Mouse (Mus musculus) lung, embryonic 16.5 days (tissue): ENCODE measurements around the gene Cyp2w1. TPM values are rescaled to one million over a fixed set of nuclear protein-coding genes. Genes with fewer than 3 reads are reported as not detected.
A peak's percentile ranks its signal among the peaks of the same experiment; 100 is the strongest.

Experiments
- ATAC-seq: fragments of 200-750 bp; cut with Nextera tagmentation; 2 replicates; pipeline ENCODE4 v1.8.0; 2017; ENCODE audit warnings: low read depth, mild to moderate bottlenecking, moderate library complexity
- H3K27ac ChIP-seq: fragments of 300-500 bp; sonication (generic); 2 replicates; pipeline ENCODE4 v1.5.1; 2014; ENCODE audit warnings: mild to moderate bottlenecking, control low read depth, low read length
- H3K27me3 ChIP-seq: fragments of 300-500 bp; sonication (generic); 2 replicates; pipeline ENCODE4 v1.6.1; 2014; ENCODE audit warnings: low read depth, low read length, mixed read lengths; ENCODE audit not compliant: control insufficient read depth, insufficient read depth
- H3K36me3 ChIP-seq: fragments of 300-500 bp; sonication (generic); 2 replicates; pipeline ENCODE4 v1.6.1; 2014; ENCODE audit warnings: low read length; ENCODE audit not compliant: control insufficient read depth, insufficient read depth
- H3K4me1 ChIP-seq: fragments of 300-500 bp; sonication (generic); replicated peaks from 2 replicates; pipeline ENCODE4 v1.6.1; 2014; ENCODE audit warnings: low read length, mixed read lengths; ENCODE audit not compliant: control insufficient read depth, insufficient read depth
- H3K4me2 ChIP-seq: fragments of 300-500 bp; sonication (generic); 2 replicates; pipeline ENCODE4 v1.6.1; 2014; ENCODE audit warnings: low read depth, low read length, control low read depth
- H3K4me3 ChIP-seq: fragments of 300-500 bp; sonication (generic); 2 replicates; pipeline ENCODE4 v1.5.1; 2014; ENCODE audit warnings: mild to moderate bottlenecking, low read length, control low read depth
- H3K9ac ChIP-seq: fragments of 300-500 bp; sonication (generic); 2 replicates; pipeline ENCODE4 v1.6.1; 2014; ENCODE audit warnings: low read length, control low read depth
- H3K9me3 ChIP-seq: fragments of 300-500 bp; sonication (generic); 2 replicates; pipeline ENCODE4 v1.6.1; 2016; ENCODE audit warnings: low read length; ENCODE audit not compliant: control insufficient read depth
- WGBS: fragments of 180-500 bp; shearing (Covaris S2); extraction: QIAGEN DNeasy Blood & Tissue Kit; methylation state at CpG from one replicate; pipeline ENCODE4 v1.1.7; 2014; 5-methylcytosine and 5-hydroxymethylcytosine counted together
- polyA plus RNA-seq: library from polyadenylated mRNA; unstranded; fragments of >200 nt; fragmentation: Nextera tagmentation; extraction: Ambion mirVana; gene quantifications from 2 replicates; pipeline ENCODE4 v1.2.1, GENCODE M21; 2015

The Cyp2w1 gene
- polyA plus RNA-seq, 1 experiment from 2014 or later, result 0.18 TPM

GRCm38 (mm10) chr5:139338891-139339290 lies 13.5 kb upstream of the Cyp2w1 start:
- Histone ChIP-seq H3K4me3 (no peak overlapping the region), H3K27ac (no peak overlapping the region), H3K36me3 (peaks cover 42% of the 10 kb centered on the region), H3K9ac (no peak overlapping the region), H3K9me3 (no peaks in the 10 kb centered on the region), H3K4me1 (peaks cover 5% of the 10 kb centered on the region), H3K27me3 (no peaks in the 10 kb centered on the region), H3K4me2 (no peak overlapping the region)
- WGBS, result 69% methylated on average over 11 of the region's 11 CpGs
- no peak for ATAC-seq

GRCm38 (mm10) chr5:139344021-139344686 lies 8.3 kb upstream of the Cyp2w1 start:
- Histone ChIP-seq H3K9ac (peak overlapping the region; percentile 98), H3K9me3 (no peaks in the 10 kb centered on the region), H3K27ac (peak overlapping the region; percentile 73), H3K36me3 (peaks cover 24% of the 10 kb centered on the region), H3K4me1 (peaks cover 10% of the 10 kb centered on the region), H3K4me3 (peak overlapping the region; percentile 94), H3K27me3 (no peaks in the 10 kb centered on the region), H3K4me2 (peak overlapping the region; percentile 97)
- WGBS, result 4% methylated on average over 12 of the region's 12 CpGs
- ATAC-seq, result peak; percentile 67

GRCm38 (mm10) chr5:139344687-139345363 lies 7.6 kb upstream of the Cyp2w1 start:
- peaks cover 10% of the 10 kb centered on the region for H3K4me1 ChIP-seq
- 0% methylated on average over 33 of the region's 33 CpGs for WGBS

DNA sequence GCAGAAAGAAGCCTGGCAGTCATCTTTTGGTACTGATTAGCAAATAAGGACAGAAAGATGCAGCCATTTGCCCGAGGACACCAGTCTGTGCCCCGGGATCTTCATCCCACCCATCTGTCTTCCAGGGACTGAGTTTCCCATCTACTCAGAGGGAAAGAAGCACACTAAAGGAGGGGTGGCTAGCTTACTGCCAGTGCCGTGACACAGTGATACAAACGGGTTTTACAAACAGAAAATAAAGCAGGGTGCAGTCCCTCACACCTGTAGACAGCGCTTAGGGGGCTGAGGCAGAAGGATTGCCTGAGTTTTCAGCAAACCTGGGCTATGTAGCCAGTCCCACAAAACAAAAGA lies 7.1 kb upstream of the Cyp2w1 start:
- Histone ChIP-seq H3K27me3 (no peaks in the 10 kb centered on the region), H3K4me3 (peak overlapping the region; percentile 94), H3K4me1 (peaks cover 10% of the 10 kb centered on the region), H3K9me3 (no peaks in the 10 kb centered on the region), H3K27ac (peak overlapping the region; percentile 17), H3K9ac (peak overlapping the region; percentile 48), H3K36me3 (peaks cover 18% of the 10 kb centered on the region), H3K4me2 (peak overlapping the region; percentile 57)
- 7% methylated on average over 5 of the region's 5 CpGs for WGBS
- no peak; the same call in 1 of the 2 replicates for ATAC-seq

More at GRCm38 (mm10) chr5:139344687-139345363, 7.6 kb upstream of the Cyp2w1 start:
- peak; percentile 95 for ATAC-seq
- peak overlapping the region; percentile 97 for H3K4me2 ChIP-seq
- no peaks in the 10 kb centered on the region for H3K27me3 ChIP-seq
- H3K9ac ChIP-seq, result peak overlapping the region; percentile 98
- no peaks in the 10 kb centered on the region for H3K9me3 ChIP-seq
- peak overlapping the region; percentile 73 for H3K27ac ChIP-seq
- peak overlapping the region; percentile 94 for H3K4me3 ChIP-seq
- peaks cover 20% of the 10 kb centered on the region for H3K36me3 ChIP-seq

DNA sequence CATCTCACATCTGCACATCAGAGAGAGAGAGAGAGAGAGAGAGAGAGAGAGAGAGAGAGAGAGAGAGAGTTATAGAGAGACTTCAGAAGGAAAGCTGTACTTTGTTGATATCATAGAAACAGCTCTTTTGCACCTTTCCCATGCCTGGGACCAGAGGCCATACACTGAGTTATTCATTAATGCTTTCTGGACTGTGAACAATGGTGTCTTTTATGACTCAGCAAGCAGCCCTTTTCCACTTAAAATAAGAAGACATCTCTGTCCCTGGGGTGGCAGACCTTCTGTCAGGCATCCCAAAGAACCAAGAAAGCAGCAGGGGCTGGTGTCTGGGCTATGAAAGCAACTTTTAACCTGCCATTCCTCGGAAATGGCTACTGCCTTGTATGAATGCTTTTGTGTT lies 5.2 kb upstream of the Cyp2w1 start:
- Histone ChIP-seq H3K4me2 (no peak overlapping the region), H3K36me3 (peaks cover 4% of the 10 kb centered on the region), H3K9me3 (no peaks in the 10 kb centered on the region), H3K4me1 (peaks cover 10% of the 10 kb centered on the region), H3K4me3 (no peak overlapping the region), H3K27ac (peak overlapping the region; percentile 57), H3K27me3 (no peaks in the 10 kb centered on the region; the same call in 1 of the 2 replicates), H3K9ac (0 out of 2 replicates have a peak overlapping the region, but pooled peaks have one; percentile 4)
- 43% methylated on average over 1 of the region's 1 CpGs for WGBS
- ATAC-seq, result no peak

DNA sequence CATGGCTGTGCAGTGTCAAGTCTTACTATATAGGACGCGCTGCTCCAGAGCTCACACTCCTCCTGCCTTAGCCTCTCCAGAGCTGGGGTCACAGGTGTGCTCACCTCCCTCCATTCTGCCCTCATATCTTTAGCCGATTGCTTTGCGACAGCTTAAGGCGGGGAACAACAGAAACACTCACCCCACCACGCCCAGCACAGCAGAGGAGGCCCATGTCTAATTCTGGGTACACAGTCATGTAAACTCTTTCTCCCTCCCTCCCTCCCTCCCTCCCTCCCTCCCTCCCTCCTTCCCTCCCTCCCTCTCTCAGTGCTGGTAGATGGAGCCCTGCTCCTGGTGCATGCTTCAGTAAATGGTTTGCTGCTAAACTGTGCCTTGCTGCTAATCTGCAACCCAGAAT lies 2.7 kb upstream of the Cyp2w1 start:
- Histone ChIP-seq H3K9me3 (no peaks in the 10 kb centered on the region), H3K4me1 (peaks cover 4% of the 10 kb centered on the region), H3K27ac (no peak overlapping the region), H3K9ac (no peak overlapping the region), H3K4me3 (no peak overlapping the region), H3K36me3 (no peaks in the 10 kb centered on the region), H3K27me3 (no peaks in the 10 kb centered on the region; the same call in 1 of the 2 replicates), H3K4me2 (no peak overlapping the region)
- 74% methylated on average over 6 of the region's 6 CpGs for WGBS
- no peak for ATAC-seq

GRCm38 (mm10) chr5:139351134-139351533 lies 1.3 kb upstream of the Cyp2w1 start, which contains the start of gene Cox19:
Cox19 (minus strand) TSS chr5:139351418.
- H3K9me3 ChIP-seq, result no peaks in the 10 kb centered on the region
- WGBS, result 41% methylated on average over 5 of the region's 5 CpGs
- no peak within 1 kb of the TSS for H3K27ac ChIP-seq
- H3K4me1 ChIP-seq, result no peaks in the 10 kb centered on the region; the same call in none of the 2 replicates
- H3K4me3 ChIP-seq, result no peak within 1 kb of the TSS
- no peak within 1 kb of the TSS for H3K4me2 ChIP-seq
- peak within 1 kb of the TSS; percentile 41 for H3K9ac ChIP-seq
- no peaks in the 10 kb centered on the region; the same call in 1 of the 2 replicates for H3K27me3 ChIP-seq
- no peaks in the 10 kb centered on the region for H3K36me3 ChIP-seq
- no peak for ATAC-seq

DNA sequence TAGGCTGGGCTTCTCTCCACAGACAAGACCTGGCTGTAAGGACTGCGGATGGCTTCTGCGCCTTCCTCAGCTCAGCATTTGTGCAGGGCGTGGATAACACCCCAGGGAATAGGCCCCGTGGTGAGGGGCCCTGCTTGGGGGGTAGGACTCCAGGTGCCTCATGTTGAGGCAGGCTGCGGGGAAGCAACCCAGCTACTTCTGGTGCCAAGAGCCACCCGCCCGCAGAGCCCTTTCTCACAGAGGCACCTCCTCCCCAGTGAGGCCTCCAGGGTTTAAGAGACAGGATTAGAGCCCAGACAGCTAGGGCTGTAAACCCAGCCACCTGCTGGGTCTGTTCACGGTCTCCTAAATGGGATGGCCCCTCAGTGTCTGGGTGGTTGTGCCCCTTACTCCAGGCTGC lies 789 bp upstream of the Cyp2w1 start:
- ATAC-seq, result no peak; the same call in 1 of the 2 replicates
- no peak overlapping the region for H3K27ac ChIP-seq
- 27% methylated on average over 8 of the region's 8 CpGs for WGBS
- H3K36me3 ChIP-seq, result no peaks in the 10 kb centered on the region
- H3K4me1 ChIP-seq, result no peaks in the 10 kb centered on the region; the same call in none of the 2 replicates
- no peak overlapping the region for H3K4me3 ChIP-seq
- H3K27me3 ChIP-seq, result no peaks in the 10 kb centered on the region; the same call in 1 of the 2 replicates
- H3K9me3 ChIP-seq, result no peaks in the 10 kb centered on the region
- H3K4me2 ChIP-seq, result no peak overlapping the region
- H3K9ac ChIP-seq, result peak overlapping the region; percentile 41; the same call in 1 of the 2 replicates

DNA sequence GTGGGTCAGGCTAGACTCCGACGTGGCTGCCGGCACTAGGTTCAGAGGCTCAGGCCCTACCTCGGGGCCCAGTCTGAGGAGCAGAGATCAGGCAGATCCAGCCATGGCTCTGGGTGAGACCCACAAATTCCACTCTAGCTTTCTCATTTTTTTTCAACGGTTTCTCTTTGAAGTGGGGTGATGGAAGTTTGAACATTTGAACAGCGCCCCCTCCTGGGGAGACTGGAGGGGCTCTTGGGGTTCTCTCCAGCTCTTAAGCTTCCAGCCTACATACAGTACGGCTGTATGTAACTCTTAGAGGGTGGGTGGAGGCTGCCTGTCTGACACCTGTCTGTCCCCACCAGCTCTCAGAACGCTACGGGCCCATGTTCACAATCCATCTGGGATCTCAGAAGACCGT lies 1.1 kb downstream of the Cyp2w1 start:
- Histone ChIP-seq H3K27me3 (no peaks in the 10 kb centered on the region; the same call in 1 of the 2 replicates), H3K9me3 (no peaks in the 10 kb centered on the region), H3K4me2 (no peak overlapping the region), H3K4me3 (no peak overlapping the region), H3K4me1 (no peaks in the 10 kb centered on the region; the same call in none of the 2 replicates), H3K36me3 (no peaks in the 10 kb centered on the region), H3K27ac (no peak overlapping the region), H3K9ac (peak overlapping the region; percentile 44; the same call in 1 of the 2 replicates)
- WGBS, result 45% methylated on average over 10 of the region's 10 CpGs
- peak; percentile 26; the same call in 1 of the 2 replicates for ATAC-seq
